Mouse (Mus musculus) lung, postnatal 0 days (tissue): ENCODE results near the gene 1700017B05Rik.

Source experiments
- CTCF ChIP-seq: IDR thresholded peaks from 2 replicates; pipeline ENCODE4 v1.5.1; 2016; ENCODE audit warnings: antibody characterized with exemption, mild to moderate bottlenecking
- EP300 ChIP-seq: IDR thresholded peaks from 2 replicates; pipeline ENCODE4 v1.6.1; 2016; ENCODE audit warnings: antibody characterized with exemption, mild to moderate bottlenecking, control low read depth

GRCm38 (mm10) chr9:57232341-57232940 is 30.0 kb downstream of the 1700017B05Rik start:
- TF ChIP-seq CTCF: no peak
- no peak for TF ChIP-seq EP300
